Mouse (Mus musculus): ENCODE results near the gene Lrp10. TPM values are rescaled to one million over a fixed set of nuclear protein-coding genes. Genes with fewer than 3 reads are reported as not detected.

Lrp10 gene
- polyA plus RNA-seq, 1 experiment from 2014 or later = 24.4 TPM

- H3K4me3 ChIP-seq = no peak overlapping the region
- H3K4me1 ChIP-seq = peaks cover 62% of the 10 kb centered on the region
- peaks cover 18% of the 10 kb centered on the region for H3K36me3 ChIP-seq (replicated peaks)
- peaks cover 20% of the 10 kb centered on the region for H3K27me3 ChIP-seq (ENCODE audit: poor library complexity, severe bottlenecking)
- no peaks in the 10 kb centered on the region for H3K9me3 ChIP-seq
- no peak for DNase-seq (ENCODE audit: extremely low spot score, low spot score)
- WGBS = 97% methylated on average over 5 of the region's 5 CpGs
- no peak overlapping the region for H3K27ac ChIP-seq
Measured at GRCm38 (mm10) chr14:54428421-54428820, 35.5 kb upstream of the Lrp10 start.

GRCm38 (mm10) chr14:54429332-54430093 lies 34.4 kb upstream of the Lrp10 start:
- Histone ChIP-seq H3K27me3 (ENCODE audit: poor library complexity, severe bottlenecking) (peaks cover 28% of the 10 kb centered on the region), H3K4me1 (peaks cover 73% of the 10 kb centered on the region), H3K27ac (peak overlapping the region; percentile 96; the same call in 1 of the 2 replicates), H3K4me3 (peak overlapping the region; percentile 75; the same call in 1 of the 2 replicates), H3K9me3 (no peaks in the 10 kb centered on the region), H3K36me3 (replicated peaks) (peaks cover 24% of the 10 kb centered on the region)
- 68% methylated on average over 7 of the region's 7 CpGs for WGBS
- no peak for DNase-seq (ENCODE audit: extremely low spot score, low spot score)

GRCm38 (mm10) chr14:54430406-54431145 lies 33.4 kb upstream of the Lrp10 start:
- no peak for DNase-seq (ENCODE audit: extremely low spot score, low spot score)
- Histone ChIP-seq H3K27ac (peak overlapping the region; percentile 96), H3K27me3 (ENCODE audit: poor library complexity, severe bottlenecking) (peaks cover 28% of the 10 kb centered on the region), H3K9me3 (no peaks in the 10 kb centered on the region), H3K4me3 (peak overlapping the region; percentile 75), H3K4me1 (peaks cover 69% of the 10 kb centered on the region), H3K36me3 (replicated peaks) (peaks cover 32% of the 10 kb centered on the region)
- 4% methylated on average over 18 of the region's 18 CpGs for WGBS

- H3K4me1 ChIP-seq = peaks cover 63% of the 10 kb centered on the region
Measured at GRCm38 (mm10) chr14:54431334-54432077, 32.4 kb upstream of the Lrp10 start, which contains the start of gene Mmp14. TSS of gene Mmp14 (plus strand) at chr14:54431612.

GRCm38 (mm10) chr14:54432078-54432836 lies 31.7 kb upstream of the Lrp10 start:
- peaks cover 28% of the 10 kb centered on the region for H3K27me3 ChIP-seq (ENCODE audit: poor library complexity, severe bottlenecking)
- peak; percentile 60 for DNase-seq (ENCODE audit: extremely low spot score, low spot score)
- H3K36me3 ChIP-seq (replicated peaks) = peaks cover 48% of the 10 kb centered on the region
- H3K9me3 ChIP-seq = no peaks in the 10 kb centered on the region
- peak overlapping the region; percentile 75 for H3K4me3 ChIP-seq
- H3K4me1 ChIP-seq = peaks cover 62% of the 10 kb centered on the region
- H3K27ac ChIP-seq = peak overlapping the region; percentile 96
- WGBS = 4% methylated on average over 54 of the region's 54 CpGs

More at GRCm38 (mm10) chr14:54431334-54432077, 32.4 kb upstream of the Lrp10 start, which contains the start of gene Mmp14:
- peak; percentile 74 for DNase-seq (ENCODE audit: extremely low spot score, low spot score)
- peak within 1 kb of the TSS; percentile 75 for H3K4me3 ChIP-seq
- H3K27ac ChIP-seq = peak within 1 kb of the TSS; percentile 96
- H3K27me3 ChIP-seq (ENCODE audit: poor library complexity, severe bottlenecking) = peaks cover 28% of the 10 kb centered on the region
- no peaks in the 10 kb centered on the region for H3K9me3 ChIP-seq
- peaks cover 41% of the 10 kb centered on the region for H3K36me3 ChIP-seq (replicated peaks)
- under 1% methylated on average over 49 of the region's 49 CpGs for WGBS

GRCm38 (mm10) chr14:54432837-54433830 lies 30.8 kb upstream of the Lrp10 start:
- Histone ChIP-seq H3K27me3 (ENCODE audit: poor library complexity, severe bottlenecking) (peaks cover 28% of the 10 kb centered on the region), H3K9me3 (no peaks in the 10 kb centered on the region), H3K36me3 (replicated peaks) (peaks cover 56% of the 10 kb centered on the region), H3K27ac (peak overlapping the region; percentile 96), H3K4me3 (peak overlapping the region; percentile 75), H3K4me1 (peaks cover 56% of the 10 kb centered on the region)
- 43% methylated on average over 17 of the region's 17 CpGs for WGBS
- DNase-seq (ENCODE audit: extremely low spot score, low spot score) = no peak

GRCm38 (mm10) chr14:54433941-54434531 lies 29.9 kb upstream of the Lrp10 start:
- Histone ChIP-seq H3K36me3 (replicated peaks) (peaks cover 56% of the 10 kb centered on the region), H3K9me3 (no peaks in the 10 kb centered on the region), H3K4me3 (peak overlapping the region; percentile 75), H3K27ac (peak overlapping the region; percentile 96), H3K27me3 (ENCODE audit: poor library complexity, severe bottlenecking) (peaks cover 28% of the 10 kb centered on the region), H3K4me1 (peaks cover 57% of the 10 kb centered on the region)
- WGBS = 68% methylated on average over 12 of the region's 12 CpGs
- DNase-seq (ENCODE audit: extremely low spot score, low spot score) = no peak

- Histone ChIP-seq H3K36me3 (replicated peaks) (peaks cover 61% of the 10 kb centered on the region), H3K4me1 (peaks cover 57% of the 10 kb centered on the region), H3K9me3 (no peaks in the 10 kb centered on the region), H3K27ac (0 out of 2 replicates have a peak overlapping the region, but pooled peaks have one; percentile 25), H3K27me3 (ENCODE audit: poor library complexity, severe bottlenecking) (peaks cover 28% of the 10 kb centered on the region), H3K4me3 (no peak overlapping the region)
- 89% methylated on average over 11 of the region's 11 CpGs for WGBS
- DNase-seq (ENCODE audit: extremely low spot score, low spot score) = no peak
Measured at GRCm38 (mm10) chr14:54435194-54435918, 28.6 kb upstream of the Lrp10 start.

- H3K36me3 ChIP-seq (replicated peaks) = peaks cover 72% of the 10 kb centered on the region
- DNase-seq (ENCODE audit: extremely low spot score, low spot score) = no peak
- no peaks in the 10 kb centered on the region for H3K9me3 ChIP-seq
- H3K27me3 ChIP-seq (ENCODE audit: poor library complexity, severe bottlenecking) = 0 out of 2 replicates have a peak, but pooled peaks cover 3% of the 10 kb centered on the region
- 0 out of 2 replicates have a peak overlapping the region, but pooled peaks have one; percentile 6 for H3K27ac ChIP-seq
- no peak overlapping the region for H3K4me3 ChIP-seq
- H3K4me1 ChIP-seq = peaks cover 47% of the 10 kb centered on the region
- WGBS = 81% methylated on average over 12 of the region's 12 CpGs
Measured at GRCm38 (mm10) chr14:54439155-54439554, 24.8 kb upstream of the Lrp10 start.

GRCm38 (mm10) chr14:54439610-54440009 lies 24.3 kb upstream of the Lrp10 start:
- WGBS = 52% methylated on average over 7 of the region's 7 CpGs
- H3K36me3 ChIP-seq (replicated peaks) = peaks cover 69% of the 10 kb centered on the region
- H3K4me3 ChIP-seq = no peak overlapping the region

More at GRCm38 (mm10) chr14:54439610-54440009, 24.3 kb upstream of the Lrp10 start:
- peaks cover 47% of the 10 kb centered on the region for H3K4me1 ChIP-seq
- no peaks in the 10 kb centered on the region for H3K27me3 ChIP-seq (ENCODE audit: poor library complexity, severe bottlenecking)
- no peak for DNase-seq (ENCODE audit: extremely low spot score, low spot score)
- peak overlapping the region; percentile 6; the same call in 1 of the 2 replicates for H3K27ac ChIP-seq
- no peaks in the 10 kb centered on the region for H3K9me3 ChIP-seq
